Mouse (Mus musculus) MEL (cell line): ENCODE data around the gene Trappc3l. TPM values are rescaled to one million over a fixed set of nuclear protein-coding genes. Genes with fewer than 3 reads are reported as not detected.

Source experiments
- DNase-seq: peaks from one replicate; pipeline ENCODE4 v3.0.0; 2011; ENCODE audit warnings: low read depth, low spot score
- H3K27ac ChIP-seq: 2 replicates; pipeline ENCODE4 v1.5.1; 2012; ENCODE audit warnings: low read depth, mild to moderate bottlenecking, control low read depth, low read length, moderate library complexity; ENCODE audit not compliant: control insufficient read depth
- H3K27me3 ChIP-seq, 2 experiments: fragments of 150-350 bp in 1 of 2; sonication (generic) in 1 of 2; 2 replicates each; pipeline ENCODE4 v1.6.1; 2012; ENCODE audit warnings: low read length in 2 of 2, mild to moderate bottlenecking in 2 of 2, improper control_type of control experiment in 1 of 2, moderate library complexity in 1 of 2; ENCODE audit not compliant: insufficient read depth in 2 of 2, control insufficient read depth in 1 of 2
- H3K36me3 ChIP-seq, 2 experiments: 2 replicates each; pipeline ENCODE4 v1.6.1; 2012 to 2014; ENCODE audit warnings: low read length in 2 of 2, improper control_type of control experiment in 1 of 2, inconsistent platforms in 1 of 2, mild to moderate bottlenecking in 1 of 2; ENCODE audit not compliant: insufficient read depth in 2 of 2, control insufficient read depth in 1 of 2
- H3K4me1 ChIP-seq, 2 experiments: fragments of 150-350 bp in 1 of 2; sonication (generic) in 1 of 2; 2 replicates each; pipeline ENCODE4 v1.6.1; 2012; ENCODE audit warnings: low read length in 2 of 2, improper control_type of control experiment in 1 of 2, mild to moderate bottlenecking in 1 of 2; ENCODE audit not compliant: insufficient read depth in 2 of 2, control insufficient read depth in 1 of 2
- H3K4me3 ChIP-seq, 2 experiments: fragments of 150-350 bp in 1 of 2; sonication (generic) in 1 of 2; 2 replicates each; pipeline ENCODE4 v1.5.1; 2012; ENCODE audit warnings: low read depth in 2 of 2, low read length in 2 of 2, mild to moderate bottlenecking in 2 of 2, moderate library complexity in 2 of 2, control low read depth in 1 of 2, improper control_type of control experiment in 1 of 2; ENCODE audit not compliant: control insufficient read depth in 1 of 2, insufficient read depth in 1 of 2
- H3K79me2 ChIP-seq: 2 replicates; pipeline ENCODE4 v1.6.1; 2012; ENCODE audit warnings: mild to moderate bottlenecking, low read length, moderate library complexity; ENCODE audit not compliant: control insufficient read depth, poor library complexity, insufficient read depth
- H3K9ac ChIP-seq: 2 replicates; pipeline ENCODE4 v1.6.1; 2012; ENCODE audit warnings: low read depth, mild to moderate bottlenecking, control low read depth, low read length, moderate library complexity; ENCODE audit not compliant: control insufficient read depth, poor library complexity, severe bottlenecking
- H3K9me3 ChIP-seq: fragments of 150-350 bp; sonication (generic); replicated peaks from 2 replicates; pipeline ENCODE4 v1.6.1; 2012; ENCODE audit warnings: mild to moderate bottlenecking, low read length, improper control_type of control experiment, moderate library complexity; ENCODE audit not compliant: insufficient read depth
- CHD2 ChIP-seq: IDR thresholded peaks from 2 replicates; pipeline ENCODE4 v1.6.1; 2011; ENCODE audit warnings: low read length, improper control_type of control experiment
- CTCF ChIP-seq, 3 experiments: IDR thresholded peaks in 2 of 3; conservative IDR thresholded peaks in 1 of 3; 2 replicates each; pipeline ENCODE4 v1.5.1; 2011 to 2012; ENCODE audit warnings: low read length in 3 of 3, low read depth in 2 of 3, mild to moderate bottlenecking in 2 of 3, improper control_type of control experiment in 1 of 3, inconsistent platforms in 1 of 3, mixed read lengths in 1 of 3, moderate library complexity in 1 of 3; ENCODE audit not compliant: control insufficient read depth in 1 of 3, insufficient read depth in 1 of 3, poor library complexity in 1 of 3, severe bottlenecking in 1 of 3
- EP300 ChIP-seq, 2 experiments: IDR thresholded peaks; 2 replicates each; pipeline ENCODE4 v1.6.1; 2011; ENCODE audit warnings: improper control_type of control experiment in 2 of 2, low read length in 2 of 2, low read depth in 1 of 2, mild to moderate bottlenecking in 1 of 2
- GATA1 ChIP-seq: IDR thresholded peaks from 2 replicates; pipeline ENCODE4 v1.6.1; 2011; ENCODE audit warnings: low read depth, low read length, improper control_type of control experiment
- MAZ ChIP-seq: IDR thresholded peaks from 2 replicates; pipeline ENCODE4 v1.6.1; 2012; ENCODE audit warnings: low read depth, mild to moderate bottlenecking, inconsistent platforms, low read length, improper control_type of control experiment
- MYB ChIP-seq: IDR thresholded peaks from 2 replicates; pipeline ENCODE4 v1.6.1; 2011; ENCODE audit warnings: mild to moderate bottlenecking, low read depth, low read length, improper control_type of control experiment
- MYC ChIP-seq: IDR thresholded peaks from 2 replicates; pipeline ENCODE4 v1.6.1; 2011; ENCODE audit warnings: low read depth, mild to moderate bottlenecking, low read length, improper control_type of control experiment, moderate library complexity
- NELFE ChIP-seq: IDR thresholded peaks from 2 replicates; pipeline ENCODE4 v1.6.1; 2011; ENCODE audit warnings: low read depth, low read length, improper control_type of control experiment
- NRF1 ChIP-seq: IDR thresholded peaks from 2 replicates; pipeline ENCODE4 v1.6.1; 2014; ENCODE audit warnings: low read depth, mild to moderate bottlenecking, inconsistent platforms, low read length, improper control_type of control experiment, moderate library complexity; ENCODE audit not compliant: poor library complexity, insufficient read depth, severe bottlenecking
- POLR2AphosphoS5 ChIP-seq: IDR thresholded peaks from 2 replicates; pipeline ENCODE4 v1.6.1; 2012; ENCODE audit warnings: low read depth, borderline replicate concordance, mild to moderate bottlenecking, inconsistent platforms, low read length, moderate library complexity, mixed read lengths
- RAD21 ChIP-seq: IDR thresholded peaks from 2 replicates; pipeline ENCODE4 v1.6.1; 2011; ENCODE audit warnings: mild to moderate bottlenecking, low read depth, low read length, improper control_type of control experiment
- RCOR1 ChIP-seq: IDR thresholded peaks from 2 replicates; pipeline ENCODE4 v1.6.1; 2012; ENCODE audit warnings: low read depth, mild to moderate bottlenecking, inconsistent platforms, low read length, improper control_type of control experiment
- TBP ChIP-seq: IDR thresholded peaks from 2 replicates; pipeline ENCODE4 v1.8.0; 2011; ENCODE audit warnings: low read depth, low read length, improper control_type of control experiment
- UBTF ChIP-seq: IDR thresholded peaks from 2 replicates; pipeline ENCODE4 v1.6.1; 2012; ENCODE audit warnings: low read depth, mild to moderate bottlenecking, inconsistent platforms, low read length, improper control_type of control experiment, moderate library complexity, borderline replicate concordance; ENCODE audit not compliant: insufficient read depth
- USF2 ChIP-seq, 2 experiments: IDR thresholded peaks; 2 replicates each; pipeline ENCODE4 v1.6.1; 2011 to 2012; ENCODE audit warnings: improper control_type of control experiment in 2 of 2, low read length in 2 of 2, borderline replicate concordance in 1 of 2, inconsistent platforms in 1 of 2, low read depth in 1 of 2, mild to moderate bottlenecking in 1 of 2; ENCODE audit not compliant: insufficient read depth in 1 of 2
- ZC3H11A ChIP-seq: IDR thresholded peaks from 2 replicates; pipeline ENCODE4 v1.6.1; 2012; ENCODE audit warnings: low read depth, mild to moderate bottlenecking, inconsistent platforms, low read length, improper control_type of control experiment
- ZKSCAN1 ChIP-seq: IDR thresholded peaks from 2 replicates; pipeline ENCODE4 v1.6.1; 2012; ENCODE audit warnings: low read depth, mild to moderate bottlenecking, inconsistent platforms, low read length, improper control_type of control experiment, moderate library complexity
- polyA plus RNA-seq, 2 experiments: library from polyadenylated mRNA; stranded (reverse) in 1 of 2; unstranded in 1 of 2; fragments of >175 nt in 1 of 2; fragments of >200 nt in 1 of 2; gene quantifications; 2 replicates each; pipeline versions ENCODE4 v1.2.1 to v1.2.4; 2012; ENCODE audit warnings: low replicate concordance in 2 of 2, low read depth in 1 of 2; ENCODE audit not compliant: insufficient read length in 2 of 2, insufficient read depth in 1 of 2, missing spikeins in 1 of 2
- total RNA-seq: library from RNA; depleted of rRNA; stranded (reverse); fragments of 300-350 nt; gene quantifications from 2 replicates; pipeline ENCODE4 v1.2.3, GENCODE M21; 2012

The Trappc3l gene
- total and polyA plus RNA-seq, 3 experiments, result not detected

GRCm38 (mm10) chr10:34070999-34071492, 33.6 kb downstream of the Trappc3l start:
- no peaks in the 10 kb centered on the region for H3K36me3 ChIP-seq
- H3K4me3 ChIP-seq, result peak overlapping the region in 1 of 2 experiments; percentile 16; a peak in 1 of 4 replicates
- no peak overlapping the region for H3K27ac ChIP-seq
- H3K27me3 ChIP-seq, result no peaks in the 10 kb centered on the region; a peak in 1 of 4 replicates
- H3K9me3 ChIP-seq, result no peaks in the 10 kb centered on the region
- no peak for TF ChIP-seq MAZ
- TF ChIP-seq TBP, result no peak
- TF ChIP-seq ZKSCAN1, result no peak
- no peak for TF ChIP-seq USF2 (IDR thresholded peaks at IDR 0.05; ENCODE audit: borderline replicate concordance in 1 of 2, insufficient read depth in 1 of 2, low read depth in 1 of 2, low read length in 2 of 2)
- no peak for TF ChIP-seq ZC3H11A
- TF ChIP-seq POLR2AphosphoS5, result no peak
- TF ChIP-seq RCOR1, result no peak
- no peak for TF ChIP-seq MYC
- no peak for TF ChIP-seq RAD21
- no peak for TF ChIP-seq CHD2
- no peak for TF ChIP-seq NRF1
- no peak for TF ChIP-seq NELFE
- no peak for TF ChIP-seq CTCF (IDR thresholded peaks at IDR 0.05 in 2 of 3, conservative IDR thresholded peaks at IDR 0.05 in 1 of 3; ENCODE audit: control insufficient read depth in 1 of 3, insufficient read depth in 1 of 3, low read depth in 2 of 3, low read length in 3 of 3, poor library complexity in 1 of 3, severe bottlenecking in 1 of 3)
- TF ChIP-seq MYB, result no peak
- no peak for TF ChIP-seq UBTF
- no peaks in the 10 kb centered on the region for H3K79me2 ChIP-seq
- no peak for DNase-seq
- H3K4me1 ChIP-seq, result no peaks in the 10 kb centered on the region; a peak in 1 of 4 replicates
- H3K9ac ChIP-seq, result no peak overlapping the region

- no peaks in the 10 kb centered on the region for H3K36me3 ChIP-seq
- H3K79me2 ChIP-seq, result no peaks in the 10 kb centered on the region
- H3K9me3 ChIP-seq, result no peaks in the 10 kb centered on the region
- no peaks in the 10 kb centered on the region; a peak in 1 of 4 replicates for H3K4me1 ChIP-seq
- H3K27me3 ChIP-seq, result no peaks in the 10 kb centered on the region; a peak in 1 of 4 replicates
- H3K9ac ChIP-seq, result no peak overlapping the region
- H3K27ac ChIP-seq, result no peak overlapping the region
- no peak for DNase-seq
- H3K4me3 ChIP-seq, result no peak overlapping the region
- TF ChIP-seq EP300 (IDR thresholded peaks at IDR 0.05; ENCODE audit: low read depth in 1 of 2, low read length in 2 of 2) (no peak), CTCF (IDR thresholded peaks at IDR 0.05 in 2 of 3, conservative IDR thresholded peaks at IDR 0.05 in 1 of 3; ENCODE audit: control insufficient read depth in 1 of 3, insufficient read depth in 1 of 3, low read depth in 2 of 3, low read length in 3 of 3, poor library complexity in 1 of 3, severe bottlenecking in 1 of 3) (peak in 1 of 3 experiments; percentile 10; a peak in 1 of 6 replicates), ZKSCAN1 (no peak), GATA1 (no peak), POLR2AphosphoS5 (no peak), TBP (no peak)
- TF ChIP-seq, all 39 proteins: peak for 1
These were observed 34.3 kb downstream of the Trappc3l start for GRCm38 (mm10) chr10:34071650-34072049.
